Mouse (Mus musculus): ENCODE data around the gene Spi1. TPM values are rescaled to one million over a fixed set of nuclear protein-coding genes. Genes with fewer than 3 reads are reported as not detected.

The Spi1 gene
- total and polyA plus RNA-seq, 2 experiments: 3.7 to 16.5 TPM

DNA sequence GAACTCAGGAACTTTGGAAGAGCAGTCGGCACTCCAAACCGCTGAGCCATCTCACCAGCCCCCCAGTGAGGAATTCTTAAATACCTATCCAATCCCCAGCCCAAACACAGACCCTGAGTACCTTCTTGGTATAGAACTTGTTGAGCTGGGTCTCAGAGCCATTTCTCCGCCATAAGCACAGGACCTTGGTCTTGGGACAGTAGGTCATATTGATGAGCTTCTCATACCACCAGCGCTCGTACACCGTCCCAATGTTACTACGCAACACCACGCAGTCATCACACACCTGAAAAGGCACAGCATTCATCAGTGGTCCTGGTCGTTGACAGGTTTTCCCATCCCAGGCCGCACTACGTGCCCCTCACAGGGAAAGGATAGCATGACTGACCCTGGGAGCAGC, 61.2 kb downstream of the Spi1 start:
- no peak overlapping the region for H3K9ac ChIP-seq (ENCODE audit: low read depth, low read length)
- H3K79me2 ChIP-seq (ENCODE audit: control insufficient read depth, insufficient read depth, low read length): no peaks in the 10 kb centered on the region
- H3K36me3 ChIP-seq (ENCODE audit: control insufficient read depth, insufficient read depth, low read length): peaks cover 36% of the 10 kb centered on the region
- no peaks in the 10 kb centered on the region for H3K4me1 ChIP-seq (ENCODE audit: control insufficient read depth, insufficient read depth, low read length)
- no peak for DNase-seq (ENCODE audit: extremely low read depth, low read depth, low spot score)
- no peak overlapping the region for H3K27ac ChIP-seq (replicated peaks; ENCODE audit: insufficient read depth, low read depth, low read length)
- 98% methylated on average over 11 of the region's 11 CpGs for whole genome bisulfite sequencing
- TF ChIP-seq CTCF (IDR thresholded peaks at IDR 0.05; ENCODE audit: low read depth, low read length) (no peak), POLR2A (IDR thresholded peaks at IDR 0.05; ENCODE audit: extremely low read depth, insufficient read depth, low read length) (no peak)
- no peaks in the 10 kb centered on the region for H3K27me3 ChIP-seq (ENCODE audit: control insufficient read depth, insufficient read depth, low read length)
- no peak overlapping the region for H3K4me3 ChIP-seq (ENCODE audit: insufficient read depth, low read depth, low read length)

GRCm38 (mm10) chr2:91148101-91148500, 65.9 kb downstream of the Spi1 start:
- DNase-seq (ENCODE audit: extremely low read depth, low read depth, low spot score): no peak
- Histone ChIP-seq H3K36me3 (ENCODE audit: control insufficient read depth, insufficient read depth, low read length) (peaks cover 15% of the 10 kb centered on the region; the same call in 1 of the 2 replicates), H3K4me3 (ENCODE audit: insufficient read depth, low read depth, low read length) (no peak overlapping the region), H3K4me1 (ENCODE audit: control insufficient read depth, insufficient read depth, low read length) (peaks cover 10% of the 10 kb centered on the region), H3K79me2 (ENCODE audit: control insufficient read depth, insufficient read depth, low read length) (no peaks in the 10 kb centered on the region), H3K9ac (ENCODE audit: low read depth, low read length) (no peak overlapping the region), H3K27me3 (ENCODE audit: control insufficient read depth, insufficient read depth, low read length) (no peaks in the 10 kb centered on the region), H3K27ac (replicated peaks; ENCODE audit: insufficient read depth, low read depth, low read length) (no peak overlapping the region)
- TF ChIP-seq CTCF (IDR thresholded peaks at IDR 0.05; ENCODE audit: low read depth, low read length) (no peak), POLR2A (IDR thresholded peaks at IDR 0.05; ENCODE audit: extremely low read depth, insufficient read depth, low read length) (no peak)

- DNase-seq (ENCODE audit: extremely low read depth, low read depth, low spot score): peak; percentile 93
- H3K9ac ChIP-seq (ENCODE audit: low read depth, low read length): no peak overlapping the region
- H3K27me3 ChIP-seq (ENCODE audit: control insufficient read depth, insufficient read depth, low read length): no peaks in the 10 kb centered on the region
- H3K36me3 ChIP-seq (ENCODE audit: control insufficient read depth, insufficient read depth, low read length): peaks cover 4% of the 10 kb centered on the region; the same call in 1 of the 2 replicates
- H3K4me1 ChIP-seq (ENCODE audit: control insufficient read depth, insufficient read depth, low read length): peaks cover 18% of the 10 kb centered on the region
- TF ChIP-seq POLR2A (IDR thresholded peaks at IDR 0.05; ENCODE audit: extremely low read depth, insufficient read depth, low read length) (no peak), CTCF (IDR thresholded peaks at IDR 0.05; ENCODE audit: low read depth, low read length) (no peak)
- 27% methylated on average over 1 of the region's 1 CpGs for WGBS
- peak overlapping the region; percentile 83 for H3K27ac ChIP-seq (replicated peaks; ENCODE audit: insufficient read depth, low read depth, low read length)
- no peak overlapping the region for H3K4me3 ChIP-seq (ENCODE audit: insufficient read depth, low read depth, low read length)
- H3K79me2 ChIP-seq (ENCODE audit: control insufficient read depth, insufficient read depth, low read length): no peaks in the 10 kb centered on the region
Observed at GRCm38 (mm10) chr2:91151331-91151730, 69.1 kb downstream of the Spi1 start.

DNA sequence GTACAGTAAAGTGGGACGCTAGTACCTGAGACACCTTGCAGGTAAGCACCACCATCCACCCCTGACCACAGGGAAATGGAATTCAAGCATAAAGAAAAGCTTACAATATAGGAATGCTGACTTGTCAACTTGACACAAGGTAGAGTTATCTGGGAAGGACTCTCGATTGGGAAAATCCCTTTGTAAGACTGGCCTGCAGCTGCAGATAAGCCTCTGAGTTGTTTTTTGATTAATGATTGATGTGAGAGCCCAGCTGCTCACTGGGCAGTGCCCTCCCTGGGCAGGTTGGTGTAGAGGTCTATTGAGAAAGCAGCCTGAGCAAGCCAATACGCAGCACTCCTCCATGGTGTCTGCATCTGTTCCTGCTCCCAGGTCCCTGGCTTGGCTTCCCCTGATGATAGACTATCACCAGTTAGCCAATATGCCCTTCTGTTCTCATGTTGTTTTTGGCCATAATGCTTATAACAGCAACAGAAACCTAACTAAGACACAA, 70.7 kb downstream of the Spi1 start:
- Histone ChIP-seq H3K9ac (ENCODE audit: low read depth, low read length) (peak overlapping the region; percentile 14; the same call in 1 of the 2 replicates), H3K27me3 (ENCODE audit: control insufficient read depth, insufficient read depth, low read length) (no peaks in the 10 kb centered on the region), H3K27ac (replicated peaks; ENCODE audit: insufficient read depth, low read depth, low read length) (peak overlapping the region; percentile 97), H3K79me2 (ENCODE audit: control insufficient read depth, insufficient read depth, low read length) (no peaks in the 10 kb centered on the region), H3K4me1 (ENCODE audit: control insufficient read depth, insufficient read depth, low read length) (peaks cover 18% of the 10 kb centered on the region), H3K36me3 (ENCODE audit: control insufficient read depth, insufficient read depth, low read length) (peaks cover 11% of the 10 kb centered on the region; the same call in 1 of the 2 replicates), H3K4me3 (ENCODE audit: insufficient read depth, low read depth, low read length) (no peak overlapping the region)
- 41% methylated on average over 3 of the region's 3 CpGs for WGBS
- DNase-seq (ENCODE audit: extremely low read depth, low read depth, low spot score): peak; percentile 99
- no peak for TF ChIP-seq POLR2A (IDR thresholded peaks at IDR 0.05; ENCODE audit: extremely low read depth, insufficient read depth, low read length)
- TF ChIP-seq CTCF (IDR thresholded peaks at IDR 0.05; ENCODE audit: low read depth, low read length): no peak

GRCm38 (mm10) chr2:91154091-91154490, 71.9 kb downstream of the Spi1 start:
- TF ChIP-seq CTCF (IDR thresholded peaks at IDR 0.05; ENCODE audit: low read depth, low read length) (no peak), POLR2A (IDR thresholded peaks at IDR 0.05; ENCODE audit: extremely low read depth, insufficient read depth, low read length) (no peak)
- WGBS: 35% methylated on average over 3 of the region's 3 CpGs
- Histone ChIP-seq H3K4me1 (ENCODE audit: control insufficient read depth, insufficient read depth, low read length) (peaks cover 18% of the 10 kb centered on the region), H3K79me2 (ENCODE audit: control insufficient read depth, insufficient read depth, low read length) (no peaks in the 10 kb centered on the region), H3K27me3 (ENCODE audit: control insufficient read depth, insufficient read depth, low read length) (no peaks in the 10 kb centered on the region), H3K36me3 (ENCODE audit: control insufficient read depth, insufficient read depth, low read length) (peaks cover 15% of the 10 kb centered on the region; the same call in 1 of the 2 replicates), H3K27ac (replicated peaks; ENCODE audit: insufficient read depth, low read depth, low read length) (peak overlapping the region; percentile 76), H3K9ac (ENCODE audit: low read depth, low read length) (no peak overlapping the region), H3K4me3 (ENCODE audit: insufficient read depth, low read depth, low read length) (no peak overlapping the region)
- peak; percentile 97 for DNase-seq (ENCODE audit: extremely low read depth, low read depth, low spot score)

DNA sequence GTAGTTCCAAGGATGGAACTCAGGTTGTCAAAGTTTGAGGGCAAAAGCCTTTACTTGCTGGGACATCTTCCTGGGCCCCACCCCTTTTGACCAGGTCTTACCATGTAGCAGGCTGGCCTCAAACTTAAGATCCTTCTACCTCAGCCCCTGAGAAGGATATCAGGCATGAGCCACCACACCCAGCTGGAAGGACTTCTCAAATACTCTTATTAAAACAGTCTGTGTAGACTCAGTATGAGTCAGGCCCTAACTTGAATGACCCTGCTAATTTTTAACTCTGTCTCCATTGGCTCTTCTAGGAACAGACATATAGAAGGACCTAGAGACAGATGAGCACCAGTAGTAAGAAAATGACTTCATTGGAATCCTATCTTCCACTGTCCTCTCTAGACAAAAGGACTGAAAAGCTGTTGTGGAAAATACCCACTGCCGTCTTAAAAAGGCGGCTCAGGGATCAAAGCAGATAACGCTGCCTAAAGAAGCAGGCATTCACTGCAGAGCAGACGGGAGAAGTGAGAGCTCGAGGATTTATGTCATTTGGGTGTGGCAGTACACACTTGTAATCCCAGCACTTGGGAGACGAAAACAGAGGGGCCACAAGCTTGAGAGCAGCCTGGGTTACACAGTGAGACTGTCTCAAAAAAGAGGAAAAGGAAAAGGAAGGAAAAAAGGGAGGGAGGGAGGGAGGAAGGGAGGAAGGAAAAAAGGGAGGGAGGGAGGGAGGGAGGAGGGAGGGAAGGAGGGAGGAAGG, 75.0 kb downstream of the Spi1 start:
- Histone ChIP-seq H3K79me2 (ENCODE audit: control insufficient read depth, insufficient read depth, low read length) (no peaks in the 10 kb centered on the region), H3K36me3 (ENCODE audit: control insufficient read depth, insufficient read depth, low read length) (peaks cover 18% of the 10 kb centered on the region; the same call in 1 of the 2 replicates), H3K4me1 (ENCODE audit: control insufficient read depth, insufficient read depth, low read length) (peaks cover 26% of the 10 kb centered on the region), H3K27me3 (ENCODE audit: control insufficient read depth, insufficient read depth, low read length) (no peaks in the 10 kb centered on the region), H3K9ac (ENCODE audit: low read depth, low read length) (no peak overlapping the region), H3K27ac (replicated peaks; ENCODE audit: insufficient read depth, low read depth, low read length) (no peak overlapping the region), H3K4me3 (ENCODE audit: insufficient read depth, low read depth, low read length) (no peak overlapping the region)
- 96% methylated on average over 6 of the region's 6 CpGs for WGBS
- TF ChIP-seq POLR2A (IDR thresholded peaks at IDR 0.05; ENCODE audit: extremely low read depth, insufficient read depth, low read length): no peak
- TF ChIP-seq CTCF (IDR thresholded peaks at IDR 0.05; ENCODE audit: low read depth, low read length): no peak
- DNase-seq (ENCODE audit: extremely low read depth, low read depth, low spot score): no peak

Measured in liver, adult 2 months (tissue).